Mouse (Mus musculus) intestine, postnatal 0 days (tissue): ENCODE measurements around the gene Rabggta. TPM values are rescaled to one million over a fixed set of nuclear protein-coding genes. Genes with fewer than 3 reads are reported as not detected.

ENCODE experiments used
- ATAC-seq: fragments of 200-750 bp; cut with Nextera tagmentation; 2 replicates; pipeline ENCODE4 v1.8.0; 2017; ENCODE audit warnings: mild to moderate bottlenecking, moderate TSS enrichment, moderate library complexity
- H3K27ac ChIP-seq: fragments of 300-500 bp; sonication (generic); 2 replicates; pipeline ENCODE4 v1.5.1; 2014; ENCODE audit warnings: mild to moderate bottlenecking, low read depth, low read length, moderate library complexity
- H3K27me3 ChIP-seq: fragments of 300-500 bp; sonication (generic); replicated peaks from 2 replicates; pipeline ENCODE4 v1.6.1; 2014; ENCODE audit warnings: low read length, mixed read lengths; ENCODE audit not compliant: control insufficient read depth, insufficient read depth
- H3K36me3 ChIP-seq: fragments of 300-500 bp; sonication (generic); 2 replicates; pipeline ENCODE4 v1.6.1; 2014; ENCODE audit warnings: mild to moderate bottlenecking, moderate library complexity; ENCODE audit not compliant: control insufficient read depth, insufficient read depth
- H3K4me1 ChIP-seq: fragments of 300-500 bp; sonication (generic); replicated peaks from 2 replicates; pipeline ENCODE4 v1.6.1; 2014; ENCODE audit warnings: antibody characterized with exemption, low read length, mixed read lengths; ENCODE audit not compliant: control insufficient read depth, insufficient read depth
- H3K4me2 ChIP-seq: fragments of 300-500 bp; sonication (generic); replicated peaks from 2 replicates; pipeline ENCODE4 v1.6.1; 2014; ENCODE audit warnings: low read depth, mild to moderate bottlenecking, moderate library complexity
- H3K4me3 ChIP-seq: fragments of 300-500 bp; sonication (generic); 2 replicates; pipeline ENCODE4 v1.5.1; 2014; ENCODE audit warnings: low read depth, low read length
- H3K9ac ChIP-seq: fragments of 300-500 bp; sonication (generic); 2 replicates; pipeline ENCODE4 v1.6.1; 2014; ENCODE audit warnings: mild to moderate bottlenecking, low read depth, low read length
- H3K9me3 ChIP-seq: fragments of 300-500 bp; sonication (generic); 2 replicates; pipeline ENCODE4 v1.6.1; 2016; ENCODE audit warnings: mixed run types; ENCODE audit not compliant: control insufficient read depth
- CTCF ChIP-seq: sonication (generic); IDR thresholded peaks from 2 replicates; pipeline ENCODE4 v1.5.1; 2016; ENCODE audit warnings: low read depth, mild to moderate bottlenecking, control low read depth, antibody characterized with exemption, moderate library complexity
- WGBS: fragments of 180-500 bp; shearing (Covaris S2); extraction: QIAGEN DNeasy Blood & Tissue Kit; methylation state at CpG from one replicate; pipeline ENCODE4 v1.1.7; 2014; 5-methylcytosine and 5-hydroxymethylcytosine counted together
- polyA plus RNA-seq: library from polyadenylated mRNA; unstranded; fragments of >200 nt; fragmentation: Nextera tagmentation; extraction: Ambion mirVana; gene quantifications from 2 replicates; pipeline ENCODE4 v1.2.1, GENCODE M21; 2015

Gene Rabggta
- polyA plus RNA-seq, 1 experiment from 2014 or later, result 24.0 TPM

DNA sequence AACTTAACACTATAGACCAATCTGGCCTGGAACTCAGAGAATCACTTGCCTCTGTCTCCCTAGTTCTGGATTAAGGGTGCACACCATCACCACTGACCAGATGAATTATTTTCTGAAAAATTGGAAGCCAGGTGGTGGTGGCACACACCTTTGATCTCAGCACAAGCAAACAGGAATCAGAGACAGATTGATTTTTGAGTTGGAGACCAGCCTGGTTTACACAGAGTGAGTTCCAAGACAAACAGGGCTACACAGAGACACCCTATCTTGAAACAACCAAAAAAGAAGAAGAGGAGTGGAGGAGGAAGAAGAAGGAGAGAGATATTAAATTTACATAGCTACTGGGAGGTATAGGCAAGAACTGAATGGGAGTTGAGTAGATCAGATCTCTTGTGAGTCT, 4.2 kb upstream of the Rabggta start:
- ATAC-seq, result no peak
- Histone ChIP-seq H3K4me1 (no peaks in the 10 kb centered on the region), H3K4me3 (no peak overlapping the region), H3K36me3 (no peaks in the 10 kb centered on the region), H3K9me3 (no peaks in the 10 kb centered on the region), H3K4me2 (no peak overlapping the region), H3K27me3 (no peaks in the 10 kb centered on the region), H3K27ac (no peak overlapping the region), H3K9ac (no peak overlapping the region)
- TF ChIP-seq CTCF, result no peak

DNA sequence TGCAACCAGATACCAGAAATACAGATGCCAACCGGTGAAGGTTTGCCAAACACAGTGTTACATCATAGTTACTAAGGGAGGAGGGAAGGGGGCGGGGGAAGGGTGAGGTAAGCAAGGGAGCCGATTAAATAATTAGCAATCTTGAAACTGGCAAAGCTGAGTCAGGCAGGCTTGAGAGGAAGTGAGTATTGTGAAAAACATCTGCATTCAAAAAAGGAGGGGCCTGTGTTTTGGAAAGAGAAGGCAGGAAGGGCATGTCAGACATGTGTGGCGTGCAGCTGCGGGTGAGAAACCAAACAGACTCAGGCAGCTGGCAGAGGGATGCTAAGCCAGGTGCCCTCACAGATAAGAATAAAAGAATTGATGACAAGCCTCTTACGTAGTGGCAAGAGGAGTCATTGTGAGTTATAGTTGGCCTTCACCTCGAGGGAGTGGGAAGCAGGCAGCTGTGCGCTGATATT, 2.4 kb upstream of the Rabggta start:
- no peaks in the 10 kb centered on the region for H3K9me3 ChIP-seq
- H3K4me1 ChIP-seq, result no peaks in the 10 kb centered on the region
- no peak overlapping the region for H3K4me2 ChIP-seq
- WGBS, result 50% methylated on average over 8 of the region's 8 CpGs
- no peak overlapping the region for H3K27ac ChIP-seq
- no peak overlapping the region for H3K9ac ChIP-seq
- H3K27me3 ChIP-seq, result no peaks in the 10 kb centered on the region
- H3K36me3 ChIP-seq, result peaks cover 10% of the 10 kb centered on the region; the same call in 1 of the 2 replicates
- H3K4me3 ChIP-seq, result no peak overlapping the region
- ATAC-seq, result no peak
- TF ChIP-seq CTCF, result no peak

DNA sequence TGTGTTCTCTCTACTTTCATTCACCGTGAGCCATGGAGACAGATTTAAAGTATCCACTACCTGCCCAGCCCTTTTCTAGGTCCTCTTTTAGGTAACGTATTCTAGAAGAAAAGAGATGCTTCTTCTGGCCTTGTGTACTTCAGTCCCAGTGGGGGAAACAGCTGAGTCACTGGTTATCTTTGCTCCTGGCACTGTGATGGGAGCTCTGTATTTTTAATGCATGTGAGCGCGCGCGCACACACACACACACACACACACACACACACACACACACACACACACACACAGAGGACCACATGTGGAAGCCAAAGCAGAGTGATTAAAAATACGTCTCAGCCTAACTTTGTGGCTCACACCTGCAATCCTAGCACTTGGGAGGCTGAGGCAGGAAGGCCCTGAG, 1.4 kb upstream of the Rabggta start:
- no peak overlapping the region for H3K27ac ChIP-seq
- no peak for ATAC-seq
- H3K27me3 ChIP-seq, result no peaks in the 10 kb centered on the region
- no peaks in the 10 kb centered on the region for H3K4me1 ChIP-seq
- 95% methylated on average over 7 of the region's 7 CpGs for WGBS
- H3K9ac ChIP-seq, result no peak overlapping the region
- no peaks in the 10 kb centered on the region for H3K9me3 ChIP-seq
- H3K4me3 ChIP-seq, result no peak overlapping the region
- H3K4me2 ChIP-seq, result no peak overlapping the region
- H3K36me3 ChIP-seq, result peaks cover 19% of the 10 kb centered on the region
- no peak for TF ChIP-seq CTCF

DNA sequence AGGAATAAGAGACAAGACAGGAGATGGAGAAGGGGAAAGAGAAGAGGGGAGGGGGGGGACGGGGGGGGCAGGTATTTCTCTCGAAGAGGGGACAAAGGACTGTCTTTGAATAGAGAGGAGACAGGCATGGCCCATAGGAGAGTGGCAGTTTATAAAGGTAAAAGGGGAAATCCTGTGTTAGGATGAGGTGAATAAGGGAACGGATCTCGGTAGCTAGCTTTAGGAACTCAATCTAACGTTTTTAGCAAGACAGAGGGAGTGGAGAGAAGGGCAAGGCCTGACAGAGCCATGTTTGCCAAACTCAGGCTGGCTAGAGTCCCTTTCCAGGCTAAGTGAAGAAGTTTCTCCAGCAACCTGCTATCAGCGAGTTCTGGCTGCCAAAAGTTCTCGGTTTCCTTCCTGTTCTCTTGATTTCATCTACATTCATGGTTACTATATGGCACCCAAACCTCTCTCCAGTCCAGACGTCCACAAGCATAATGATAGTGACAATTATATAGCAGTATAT, 429 bp upstream of the Rabggta start:
- Histone ChIP-seq H3K27me3 (no peaks in the 10 kb centered on the region), H3K9me3 (no peaks in the 10 kb centered on the region), H3K4me3 (peak overlapping the region; percentile 78), H3K9ac (no peak overlapping the region), H3K36me3 (peaks cover 25% of the 10 kb centered on the region), H3K27ac (no peak overlapping the region; the same call in 1 of the 2 replicates), H3K4me2 (peak overlapping the region; percentile 86), H3K4me1 (no peaks in the 10 kb centered on the region)
- ATAC-seq, result no peak
- WGBS, result 48% methylated on average over 8 of the region's 8 CpGs
- no peak for TF ChIP-seq CTCF

DNA sequence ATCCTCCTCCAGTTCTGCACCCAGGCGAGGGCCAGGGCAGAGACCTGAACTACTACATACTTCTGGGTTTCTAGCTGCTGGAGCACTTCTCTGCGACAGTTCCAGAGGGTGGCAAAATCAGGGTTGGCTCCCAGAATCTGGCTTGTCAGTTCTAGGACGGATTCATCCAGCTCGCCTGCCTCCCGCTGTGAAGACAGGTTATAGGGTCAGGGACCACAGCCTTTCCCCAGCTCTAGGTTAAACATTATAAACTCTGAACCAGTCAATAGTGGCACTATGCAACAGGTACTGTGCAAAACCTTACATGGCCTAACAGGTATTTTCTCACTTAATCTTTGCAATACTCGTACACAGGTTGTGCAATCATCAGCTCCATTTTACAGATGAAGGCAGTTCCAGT, 987 bp downstream of the Rabggta start:
- 71% methylated on average over 6 of the region's 6 CpGs for WGBS
- Histone ChIP-seq H3K27ac (no peak overlapping the region), H3K9ac (peak overlapping the region; percentile 66; the same call in 1 of the 2 replicates), H3K27me3 (no peaks in the 10 kb centered on the region), H3K4me2 (peak overlapping the region; percentile 86), H3K4me3 (peak overlapping the region; percentile 78), H3K4me1 (no peaks in the 10 kb centered on the region), H3K9me3 (no peaks in the 10 kb centered on the region), H3K36me3 (peaks cover 37% of the 10 kb centered on the region)
- no peak for ATAC-seq
- TF ChIP-seq CTCF, result no peak

DNA sequence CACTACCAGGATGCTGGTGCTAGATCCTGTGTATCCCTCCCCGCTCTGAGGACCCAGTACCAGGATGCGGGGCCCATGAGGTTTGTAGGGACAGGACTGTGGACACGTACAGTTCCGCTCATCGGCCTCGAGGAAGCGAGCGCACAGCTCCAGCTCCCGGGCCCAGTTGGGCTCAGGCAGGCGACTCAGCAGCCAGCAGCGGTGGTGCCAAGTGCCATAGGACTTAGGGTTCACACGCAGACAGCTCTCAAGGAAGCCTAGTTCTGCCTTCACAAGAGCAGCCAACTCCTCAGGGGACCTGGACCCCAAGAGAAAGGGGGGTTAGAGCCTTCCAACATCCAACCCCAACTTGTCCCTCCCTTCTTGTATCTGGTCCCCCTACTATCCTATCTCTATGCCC, 1.4 kb downstream of the Rabggta start:
- no peak overlapping the region for H3K4me2 ChIP-seq
- 90% methylated on average over 12 of the region's 12 CpGs for WGBS
- H3K9ac ChIP-seq, result no peak overlapping the region
- ATAC-seq, result no peak
- no peaks in the 10 kb centered on the region for H3K4me1 ChIP-seq
- H3K9me3 ChIP-seq, result no peaks in the 10 kb centered on the region
- no peak overlapping the region for H3K27ac ChIP-seq
- no peak overlapping the region for H3K4me3 ChIP-seq
- no peak for TF ChIP-seq CTCF
- peaks cover 38% of the 10 kb centered on the region for H3K36me3 ChIP-seq
- no peaks in the 10 kb centered on the region for H3K27me3 ChIP-seq

DNA sequence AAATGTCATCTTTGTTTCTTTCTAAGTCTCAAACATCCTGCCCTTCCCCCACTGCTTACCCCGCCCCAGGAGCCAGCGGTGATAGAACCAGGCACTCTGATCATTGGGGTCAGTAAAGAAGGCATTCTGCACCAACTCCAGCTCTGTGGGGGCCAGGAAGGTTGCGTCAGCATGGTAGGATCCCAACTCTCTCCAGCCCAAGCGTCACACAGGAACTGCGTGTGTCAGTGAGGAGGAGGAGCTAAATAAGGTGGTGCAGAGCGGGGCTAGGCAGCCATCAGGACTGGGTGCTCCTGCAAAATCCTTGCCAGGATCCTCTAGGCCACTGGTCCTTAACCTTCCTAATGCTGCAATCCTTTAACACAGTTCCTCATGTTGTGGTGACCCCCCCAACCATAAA, 2.3 kb downstream of the Rabggta start:
- Histone ChIP-seq H3K9me3 (no peaks in the 10 kb centered on the region), H3K4me2 (no peak overlapping the region), H3K9ac (no peak overlapping the region), H3K27ac (no peak overlapping the region), H3K4me1 (no peaks in the 10 kb centered on the region), H3K27me3 (no peaks in the 10 kb centered on the region), H3K4me3 (no peak overlapping the region), H3K36me3 (peaks cover 38% of the 10 kb centered on the region)
- no peak for ATAC-seq
- TF ChIP-seq CTCF, result no peak
- 87% methylated on average over 6 of the region's 6 CpGs for WGBS
